Mouse (Mus musculus): ENCODE results near the gene Fkbp10. TPM values are rescaled to one million over a fixed set of nuclear protein-coding genes. Genes with fewer than 3 reads are reported as not detected.

The Fkbp10 gene
- polyA plus RNA-seq (2014; fragmentation: Illumina TruSeq; extraction: RNeasy Lipid Tissue Mini Kit (QIAGEN cat#74804); ENCODE audit: low read depth, low replicate concordance), result not detected

DNA sequence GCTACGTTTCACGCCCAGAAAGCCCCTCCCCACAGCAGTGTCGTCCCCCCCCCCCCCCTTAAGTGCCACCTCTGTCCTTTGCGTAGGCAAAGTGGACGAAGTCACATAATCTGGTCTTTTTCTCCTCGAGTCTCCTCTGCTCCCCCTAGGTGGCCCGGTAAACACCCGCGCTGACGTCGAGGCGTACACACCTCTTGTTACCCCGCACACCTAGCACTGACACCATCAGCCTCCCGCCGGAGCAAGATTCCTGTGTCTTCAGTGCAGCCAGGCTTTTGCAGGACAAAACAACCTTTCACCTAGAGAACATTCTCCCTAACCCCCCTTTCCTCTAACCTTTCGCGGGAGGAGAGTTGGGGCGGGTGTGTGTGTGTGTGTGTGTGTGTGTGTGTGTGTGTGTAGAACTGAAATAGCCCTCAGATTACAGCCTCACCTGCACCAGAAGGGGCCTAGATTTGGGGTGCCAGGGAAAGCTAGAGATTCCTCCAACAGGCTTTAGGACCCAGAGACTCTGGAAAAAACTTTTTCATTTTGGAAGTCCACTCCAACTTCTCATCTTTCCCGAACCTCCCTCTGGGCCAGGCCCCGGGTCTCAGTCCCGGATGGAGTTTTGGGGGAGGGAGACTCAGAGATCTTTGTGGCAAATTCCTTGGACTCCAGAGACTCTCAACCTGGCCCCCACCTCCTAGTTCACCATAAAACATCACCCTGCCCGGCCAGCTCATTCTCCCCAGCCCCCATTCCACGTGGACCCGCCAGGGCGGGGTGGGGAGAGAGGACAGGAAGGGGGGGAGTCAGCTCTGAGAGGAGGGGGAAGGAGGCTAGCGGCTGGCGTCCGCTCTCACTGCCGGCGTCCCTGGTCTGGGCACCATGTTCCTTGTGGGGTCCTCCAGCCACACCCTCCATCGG is at the start of gene Fkbp10:
TSS of gene Fkbp10 (plus strand) at position 784 of the 909 bp plus-strand sequence.

DNA sequence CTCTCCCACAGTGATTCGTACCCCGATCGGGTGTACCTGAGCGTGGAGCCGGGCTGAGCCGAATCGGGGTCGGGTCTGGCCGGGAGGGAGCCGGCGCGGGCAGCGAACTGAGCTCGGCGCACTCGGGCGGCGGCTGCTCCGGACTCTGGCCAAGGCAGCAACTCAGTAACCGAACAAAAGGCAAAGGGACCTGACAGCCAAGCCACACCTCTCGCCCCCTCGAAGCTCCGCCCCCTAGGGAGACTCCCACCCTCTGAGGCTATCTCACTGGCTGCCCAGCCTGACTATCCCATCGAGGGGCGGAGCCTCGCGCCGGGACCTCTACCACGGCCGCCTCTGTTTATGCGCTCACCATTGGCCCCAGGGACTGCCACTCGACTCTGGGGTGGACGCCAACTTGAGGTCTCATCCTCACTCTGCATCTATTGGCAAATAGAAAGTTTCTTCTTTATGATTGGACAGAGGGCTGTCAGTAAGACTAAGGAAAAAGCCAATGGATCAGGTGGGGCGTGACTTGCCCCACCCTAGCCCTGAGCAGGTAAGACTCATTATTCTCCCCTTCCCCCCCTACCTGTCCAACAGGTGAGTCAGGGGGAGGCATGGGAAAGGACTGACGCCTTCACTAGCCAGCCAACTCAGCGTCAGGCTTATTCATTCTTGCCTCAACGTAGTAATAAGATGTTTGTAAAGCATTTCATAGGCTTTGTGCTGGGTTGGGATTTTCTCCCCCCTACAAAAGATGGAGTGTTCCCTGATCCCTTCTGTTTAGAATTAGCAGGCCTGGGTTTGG is 17.7 kb upstream of the Fkbp10 start, which contains the start of gene Jup:
TSS of gene Jup (minus strand) at position 164 of the 790 bp plus-strand sequence.

DNA sequence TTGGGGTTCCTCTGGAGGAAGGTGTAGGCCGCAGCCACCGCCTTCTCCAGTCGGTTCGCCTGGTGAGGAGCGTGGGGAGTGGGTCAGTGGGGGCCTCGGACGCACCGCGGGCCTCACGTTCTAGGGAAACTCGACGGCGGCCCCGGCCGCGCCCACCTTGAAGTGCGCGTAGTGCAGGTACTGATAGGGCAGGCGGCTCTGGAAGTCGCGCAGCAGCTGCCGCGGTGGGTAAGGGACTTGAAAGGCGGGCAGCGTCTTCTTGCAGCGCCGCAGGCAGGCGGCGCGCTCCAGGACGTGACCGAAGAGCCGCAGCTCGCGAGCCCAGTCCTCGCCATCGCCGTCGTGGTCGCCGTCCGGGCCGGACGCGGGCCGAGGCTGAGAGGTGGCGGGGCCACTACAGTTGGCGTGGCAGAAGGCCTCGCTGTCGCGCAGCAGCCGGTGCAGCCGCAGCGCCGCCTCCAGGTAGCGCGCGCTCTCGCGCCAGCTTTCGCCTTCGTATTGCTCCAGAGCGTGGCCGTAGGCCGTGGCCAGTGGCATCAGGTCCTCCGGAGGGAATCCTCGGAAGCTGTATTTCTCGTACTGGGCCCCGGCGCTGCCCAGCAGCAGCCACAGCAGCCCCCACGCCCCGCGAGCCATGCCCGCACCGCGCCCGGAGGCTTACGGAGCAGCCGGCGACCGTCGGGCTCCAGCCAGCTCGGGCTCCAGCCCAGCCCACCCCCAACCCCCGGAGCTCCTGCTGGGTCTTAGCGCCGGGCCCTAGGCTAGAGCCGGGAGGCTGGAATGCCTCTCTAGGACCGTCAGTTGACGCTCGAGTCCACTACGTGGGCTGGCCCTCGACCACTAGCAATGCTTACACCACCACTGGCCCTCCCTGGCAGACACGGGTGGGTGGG is 1.2 kb upstream of the Fkbp10 start, which contains the start of gene P3h4:
TSS of gene P3h4 (minus strand) at position 816 of the 893 bp plus-strand sequence.

DNA sequence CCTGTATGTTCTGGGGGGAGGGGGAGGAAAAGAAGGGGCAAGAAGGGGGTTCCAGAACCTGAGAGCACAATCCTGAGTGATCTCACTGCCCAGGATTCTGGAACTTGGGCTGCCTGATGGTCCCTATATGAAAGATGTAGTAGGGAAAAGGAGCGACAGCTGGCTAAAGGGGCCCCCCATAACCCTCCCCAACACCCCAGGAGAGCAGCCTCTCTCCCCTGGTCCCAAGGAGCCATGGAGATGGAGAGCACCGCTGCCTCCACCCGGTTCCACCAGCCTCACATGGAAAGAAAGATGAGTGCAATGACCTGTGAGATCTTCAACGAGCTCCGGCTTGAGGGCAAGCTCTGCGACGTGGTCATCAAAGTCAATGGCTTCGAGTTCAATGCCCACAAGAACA is 26.3 kb downstream of the Fkbp10 start, which contains the start of the genes Nt5c3b and Klhl10:
TSS of gene Nt5c3b (minus strand) at position 12 of the 400 bp plus-strand sequence.
TSS of gene Klhl10 (plus strand) at position 121 of the 400 bp plus-strand sequence.

DNA sequence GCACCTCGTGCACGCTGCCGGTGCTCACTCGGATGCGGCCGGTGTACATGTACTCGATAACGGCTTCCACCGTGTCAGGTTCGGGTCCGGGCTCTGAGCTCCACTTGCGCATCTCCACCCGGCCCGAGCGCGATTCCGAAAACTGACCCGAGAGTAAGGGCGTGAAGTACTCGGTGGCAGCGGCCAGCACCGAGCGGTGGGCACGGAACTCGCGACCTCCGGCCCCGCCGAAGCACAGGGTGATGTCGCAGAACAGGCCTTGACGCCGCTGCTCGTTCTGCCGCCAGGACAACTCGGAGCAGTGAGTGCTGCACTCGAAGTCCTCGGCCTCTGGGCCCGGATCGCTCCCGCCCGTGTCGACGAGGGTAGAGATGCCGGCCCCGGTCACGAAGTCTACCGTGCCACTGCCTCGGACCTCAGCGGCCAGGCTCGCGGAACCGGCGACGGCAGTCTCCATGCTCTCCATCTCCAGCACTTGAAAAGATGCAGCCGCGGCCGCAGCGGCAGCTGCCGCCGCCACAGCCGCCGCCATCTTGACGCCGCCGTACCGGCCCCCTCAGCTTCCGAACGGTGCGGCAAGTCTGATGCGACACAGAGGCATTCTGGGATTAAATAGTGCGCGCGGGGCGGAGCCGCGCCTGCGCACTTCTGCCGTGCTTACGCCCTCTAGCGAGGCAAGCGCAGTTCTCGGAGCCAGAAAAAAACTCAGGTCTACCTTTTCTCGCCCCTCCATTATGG is 56.9 kb downstream of the Fkbp10 start, which contains the start of gene Klhl11:
TSS of gene Klhl11 (minus strand) at position 545 of the 738 bp plus-strand sequence.

Other genes starting within 250 kb of the Fkbp10 start
- gene Krt9, start 222.5 kb upstream of the Fkbp10 start, polyA plus RNA-seq (2014; fragmentation: Illumina TruSeq; extraction: RNeasy Lipid Tissue Mini Kit (QIAGEN cat#74804); ENCODE audit: low read depth, low replicate concordance), result not detected
- gene Krt14, start 208.1 kb upstream of the Fkbp10 start, polyA plus RNA-seq (2014; fragmentation: Illumina TruSeq; extraction: RNeasy Lipid Tissue Mini Kit (QIAGEN cat#74804); ENCODE audit: low read depth, low replicate concordance), result not detected
- gene Krt16, start 166.8 kb upstream of the Fkbp10 start, polyA plus RNA-seq (2014; fragmentation: Illumina TruSeq; extraction: RNeasy Lipid Tissue Mini Kit (QIAGEN cat#74804); ENCODE audit: low read depth, low replicate concordance), result not detected
- gene Krt17, start 154.7 kb upstream of the Fkbp10 start, polyA plus RNA-seq (2014; fragmentation: Illumina TruSeq; extraction: RNeasy Lipid Tissue Mini Kit (QIAGEN cat#74804); ENCODE audit: low read depth, low replicate concordance), result not detected
- not detected for gene Krt42, start 145.8 kb upstream of the Fkbp10 start, polyA plus RNA-seq (2014; fragmentation: Illumina TruSeq; extraction: RNeasy Lipid Tissue Mini Kit (QIAGEN cat#74804); ENCODE audit: low read depth, low replicate concordance)
- gene Eif1, start 95.8 kb upstream of the Fkbp10 start, polyA plus RNA-seq (2014; fragmentation: Illumina TruSeq; extraction: RNeasy Lipid Tissue Mini Kit (QIAGEN cat#74804); ENCODE audit: low read depth, low replicate concordance), result 1,697 TPM
- not detected for gene Gast, start 81.3 kb upstream of the Fkbp10 start, polyA plus RNA-seq (2014; fragmentation: Illumina TruSeq; extraction: RNeasy Lipid Tissue Mini Kit (QIAGEN cat#74804); ENCODE audit: low read depth, low replicate concordance)
- 0.49 TPM for gene Hap1, start 59.6 kb upstream of the Fkbp10 start, polyA plus RNA-seq (2014; fragmentation: Illumina TruSeq; extraction: RNeasy Lipid Tissue Mini Kit (QIAGEN cat#74804); ENCODE audit: low read depth, low replicate concordance)
- 2.7 TPM for gene Jup, start 17.9 kb upstream of the Fkbp10 start, polyA plus RNA-seq (2014; fragmentation: Illumina TruSeq; extraction: RNeasy Lipid Tissue Mini Kit (QIAGEN cat#74804); ENCODE audit: low read depth, low replicate concordance)
- 4.2 TPM for gene P3h4, start 861 bp upstream of the Fkbp10 start, polyA plus RNA-seq (2014; fragmentation: Illumina TruSeq; extraction: RNeasy Lipid Tissue Mini Kit (QIAGEN cat#74804); ENCODE audit: low read depth, low replicate concordance)
- 8.2 TPM for gene Nt5c3b, start 26.1 kb downstream of the Fkbp10 start, polyA plus RNA-seq (2014; fragmentation: Illumina TruSeq; extraction: RNeasy Lipid Tissue Mini Kit (QIAGEN cat#74804); ENCODE audit: low read depth, low replicate concordance)
- gene Klhl10, start 26.2 kb downstream of the Fkbp10 start, polyA plus RNA-seq (2014; fragmentation: Illumina TruSeq; extraction: RNeasy Lipid Tissue Mini Kit (QIAGEN cat#74804); ENCODE audit: low read depth, low replicate concordance), result not detected
- 7.4 TPM for gene Klhl11, start 57.0 kb downstream of the Fkbp10 start, polyA plus RNA-seq (2014; fragmentation: Illumina TruSeq; extraction: RNeasy Lipid Tissue Mini Kit (QIAGEN cat#74804); ENCODE audit: low read depth, low replicate concordance)
- 52.3 TPM for gene Acly, start 112.3 kb downstream of the Fkbp10 start, polyA plus RNA-seq (2014; fragmentation: Illumina TruSeq; extraction: RNeasy Lipid Tissue Mini Kit (QIAGEN cat#74804); ENCODE audit: low read depth, low replicate concordance)
- 0.53 TPM for gene Ttc25, start 129.9 kb downstream of the Fkbp10 start, polyA plus RNA-seq (2014; fragmentation: Illumina TruSeq; extraction: RNeasy Lipid Tissue Mini Kit (QIAGEN cat#74804); ENCODE audit: low read depth, low replicate concordance)
- 2.3 TPM for gene Cnp, start 159.2 kb downstream of the Fkbp10 start, polyA plus RNA-seq (2014; fragmentation: Illumina TruSeq; extraction: RNeasy Lipid Tissue Mini Kit (QIAGEN cat#74804); ENCODE audit: low read depth, low replicate concordance)
- gene Nkiras2, start 203.5 kb downstream of the Fkbp10 start, polyA plus RNA-seq (2014; fragmentation: Illumina TruSeq; extraction: RNeasy Lipid Tissue Mini Kit (QIAGEN cat#74804); ENCODE audit: low read depth, low replicate concordance), result 2.0 TPM
- gene Dnajc7, start 204.5 kb downstream of the Fkbp10 start, polyA plus RNA-seq (2014; fragmentation: Illumina TruSeq; extraction: RNeasy Lipid Tissue Mini Kit (QIAGEN cat#74804); ENCODE audit: low read depth, low replicate concordance), result 114 TPM

Measured in kidney, adult 10 weeks (tissue).